Mouse (Mus musculus): ENCODE results near the gene Txndc16.

Gene Txndc16

GRCm38 (mm10) chr14:45220090-45220956 lies at the start of gene Txndc16:
Gene Txndc16 (minus strand): TSS chr14:45220328.
- DNase-seq, result peak; percentile 87

GRCm38 (mm10) chr14:45263831-45264592 lies 43.9 kb upstream of the Txndc16 start:
- DNase-seq, result no peak

GRCm38 (mm10) chr14:45251548-45252076 lies 31.5 kb upstream of the Txndc16 start:
- DNase-seq, result no peak

- no peak for DNase-seq
Measured at GRCm38 (mm10) chr14:45241613-45242012, 21.5 kb upstream of the Txndc16 start.

- DNase-seq, result no peak
Measured at GRCm38 (mm10) chr14:45239042-45239441, 18.9 kb upstream of the Txndc16 start.

GRCm38 (mm10) chr14:45220957-45221630 lies 966 bp upstream of the Txndc16 start:
- no peak for DNase-seq

- peak; percentile 98 for DNase-seq
Measured at GRCm38 (mm10) chr14:45219281-45220089, 643 bp downstream of the Txndc16 start, which contains the start of gene Gpr137c. Gene Gpr137c (plus strand): TSS chr14:45219717.

GRCm38 (mm10) chr14:45217693-45218092 lies 2.4 kb downstream of the Txndc16 start:
- no peak for DNase-seq

- DNase-seq, result no peak
Measured at GRCm38 (mm10) chr14:45216711-45217340, 3.3 kb downstream of the Txndc16 start.

- DNase-seq, result no peak
Measured at GRCm38 (mm10) chr14:45211431-45211830, 8.7 kb downstream of the Txndc16 start.

- DNase-seq, result no peak
Measured at GRCm38 (mm10) chr14:45210683-45211082, 9.4 kb downstream of the Txndc16 start.

GRCm38 (mm10) chr14:45200607-45201006 lies 19.5 kb downstream of the Txndc16 start:
- no peak for DNase-seq

- no peak for DNase-seq
Measured at GRCm38 (mm10) chr14:45190999-45191398, 29.1 kb downstream of the Txndc16 start.

GRCm38 (mm10) chr14:45181611-45182010 lies 38.5 kb downstream of the Txndc16 start:
- no peak for DNase-seq

- no peak for DNase-seq
Measured at GRCm38 (mm10) chr14:45179606-45180005, 40.5 kb downstream of the Txndc16 start.

- DNase-seq, result no peak
Measured at GRCm38 (mm10) chr14:45179186-45179585, 40.9 kb downstream of the Txndc16 start.

- DNase-seq, result no peak
Measured at GRCm38 (mm10) chr14:45175012-45175740, 45.0 kb downstream of the Txndc16 start.

GRCm38 (mm10) chr14:45172260-45172659 lies 47.9 kb downstream of the Txndc16 start:
- no peak for DNase-seq

- no peak for DNase-seq
Measured at GRCm38 (mm10) chr14:45167366-45167765, 52.8 kb downstream of the Txndc16 start.

- no peak for DNase-seq
Measured at GRCm38 (mm10) chr14:45155511-45156173, 64.5 kb downstream of the Txndc16 start.

Measured in cerebellum, adult 8-10 months (tissue).